Mouse (Mus musculus): ENCODE measurements around the gene Hras. TPM values are rescaled to one million over a fixed set of nuclear protein-coding genes. Genes with fewer than 3 reads are reported as not detected.
A peak's percentile ranks its signal among the peaks of the same experiment; 100 is the strongest.

The Hras gene
- total RNA-seq, 2 experiments from 2014 or later = 200 to 222 TPM

DNA sequence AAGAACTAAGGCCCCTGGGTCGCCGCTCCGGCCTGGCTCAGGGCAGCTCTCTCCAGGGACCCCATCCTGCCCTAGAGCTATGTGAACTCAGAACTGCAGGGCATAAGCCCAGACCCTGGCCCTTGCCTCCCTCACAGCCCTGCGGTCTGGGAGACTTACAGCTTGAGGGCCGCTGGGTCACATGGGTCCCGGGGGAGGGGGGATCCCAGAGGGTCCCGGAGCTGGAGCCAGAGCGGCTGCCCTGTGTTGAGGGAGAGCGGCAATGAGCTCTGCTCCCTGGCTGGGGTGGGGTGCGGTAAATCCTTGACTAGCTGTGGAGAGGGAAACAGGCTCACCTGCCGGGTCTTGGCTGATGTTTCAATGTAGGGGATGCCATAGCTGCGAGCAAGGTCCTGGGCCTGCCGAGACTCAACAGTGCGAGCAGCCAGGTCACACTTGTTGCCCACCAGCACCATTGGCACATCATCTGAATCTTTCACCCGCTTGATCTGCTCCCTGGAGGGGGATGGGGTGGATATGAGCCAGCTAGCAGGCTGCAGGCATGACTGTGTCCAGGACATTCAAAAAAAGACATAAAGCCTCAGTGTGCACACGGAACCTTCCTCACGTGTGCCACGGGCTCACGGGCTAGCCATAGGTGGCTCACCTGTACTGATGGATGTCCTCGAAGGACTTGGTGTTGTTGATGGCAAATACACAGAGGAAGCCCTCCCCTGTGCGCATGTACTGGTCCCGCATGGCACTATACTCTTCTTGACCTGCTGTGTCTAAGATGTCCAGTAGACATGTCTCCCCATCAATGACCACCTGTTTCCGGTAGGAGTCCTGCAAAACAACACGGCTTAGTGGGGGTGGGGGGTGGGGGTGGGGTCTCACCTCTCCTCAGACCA, 1.8 kb downstream of the Hras start:
- no peak overlapping the region; the same call in 1 of the 2 replicates for H3K27ac ChIP-seq
- no peak overlapping the region for H3K4me3 ChIP-seq
- DNase-seq (ENCODE audit: low spot score in 2 of 2) = no peak
- TF ChIP-seq CTCF (conservative IDR thresholded peaks at IDR 0.05) = no peak

- no peak for TF ChIP-seq CTCF (conservative IDR thresholded peaks at IDR 0.05)
- H3K4me3 ChIP-seq = no peak overlapping the region
- no peak for DNase-seq (ENCODE audit: low spot score in 2 of 2)
- no peak overlapping the region for H3K27ac ChIP-seq
Measured at GRCm38 (mm10) chr7:141191036-141191435, 2.8 kb downstream of the Hras start.

DNA sequence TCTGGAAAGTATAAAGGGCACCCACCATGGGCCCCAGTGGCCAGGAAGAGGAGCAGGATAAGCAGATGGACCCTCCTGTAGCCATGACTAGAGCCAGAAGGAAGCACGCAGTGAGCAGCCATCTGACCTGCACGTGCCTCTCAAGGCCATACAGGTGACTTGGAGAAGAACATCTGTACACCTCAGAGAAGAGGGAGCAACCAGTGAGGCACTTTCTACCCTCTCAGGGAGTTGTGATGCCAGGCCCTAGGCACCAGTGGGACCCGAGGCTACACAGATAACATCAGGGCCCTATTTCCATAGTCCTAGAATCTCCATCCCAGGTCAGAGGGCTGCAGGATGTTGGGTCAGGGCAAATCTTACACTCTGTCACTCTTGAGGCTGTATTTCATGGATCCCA, 3.6 kb downstream of the Hras start:
- DNase-seq (ENCODE audit: low spot score in 2 of 2) = no peak
- Histone ChIP-seq H3K27ac (no peak overlapping the region), H3K4me3 (no peak overlapping the region)
- TF ChIP-seq CTCF (conservative IDR thresholded peaks at IDR 0.05) = no peak

- no peak for TF ChIP-seq CTCF (conservative IDR thresholded peaks at IDR 0.05)
- H3K4me3 ChIP-seq = no peak overlapping the region
- DNase-seq (ENCODE audit: low spot score in 2 of 2) = no peak
- no peak overlapping the region for H3K27ac ChIP-seq
Measured at GRCm38 (mm10) chr7:141188733-141189132, 5.1 kb downstream of the Hras start.

DNA sequence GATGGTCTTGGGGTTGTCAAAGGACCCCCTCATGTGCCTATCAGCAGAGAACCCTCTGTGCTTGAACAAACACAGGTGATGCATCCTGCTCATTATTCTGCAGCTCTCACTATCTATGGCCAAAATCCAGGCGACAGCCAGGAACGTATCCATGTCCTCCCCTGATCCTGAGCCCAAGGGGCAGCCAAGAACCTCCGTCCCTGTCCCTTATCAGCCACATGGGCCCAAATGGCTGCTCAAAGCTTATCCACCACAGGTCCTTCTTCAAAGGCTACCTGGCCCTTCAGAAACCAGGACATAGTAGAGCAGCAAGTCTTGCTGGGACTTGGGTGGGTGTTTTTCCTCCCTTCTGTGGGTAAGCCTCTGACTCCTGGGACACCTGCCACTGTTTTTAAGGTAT, 5.6 kb downstream of the Hras start:
- TF ChIP-seq CTCF (conservative IDR thresholded peaks at IDR 0.05) = no peak
- Histone ChIP-seq H3K4me3 (no peak overlapping the region), H3K27ac (no peak overlapping the region)

GRCm38 (mm10) chr7:141176173-141176572, 17.6 kb downstream of the Hras start:
- no peak overlapping the region for H3K27ac ChIP-seq
- TF ChIP-seq CTCF (conservative IDR thresholded peaks at IDR 0.05) = peak; percentile 88
- no peak overlapping the region for H3K4me3 ChIP-seq
- DNase-seq (ENCODE audit: low spot score in 2 of 2) = peak; percentile 87 to 89

More for the DNA sequence above, 5.6 kb downstream of the Hras start:
- DNase-seq (ENCODE audit: low spot score in 2 of 2) = no peak

- TF ChIP-seq CTCF (conservative IDR thresholded peaks at IDR 0.05) = peak; percentile 50
- no peak overlapping the region for H3K4me3 ChIP-seq
Measured at GRCm38 (mm10) chr7:141175068-141175467, 18.7 kb downstream of the Hras start.

GRCm38 (mm10) chr7:141173323-141173850, 20.4 kb downstream of the Hras start:
- TF ChIP-seq CTCF (conservative IDR thresholded peaks at IDR 0.05) = no peak
- peak in 1 of 2 experiments; percentile 7 for DNase-seq (ENCODE audit: low spot score in 2 of 2)
- H3K27ac ChIP-seq = peak overlapping the region; percentile 99
- H3K4me3 ChIP-seq = peak overlapping the region; percentile 80

More at GRCm38 (mm10) chr7:141175068-141175467, 18.7 kb downstream of the Hras start:
- no peak overlapping the region for H3K27ac ChIP-seq
- peak in 1 of 2 experiments; percentile 5 for DNase-seq (ENCODE audit: low spot score in 2 of 2)

DNA sequence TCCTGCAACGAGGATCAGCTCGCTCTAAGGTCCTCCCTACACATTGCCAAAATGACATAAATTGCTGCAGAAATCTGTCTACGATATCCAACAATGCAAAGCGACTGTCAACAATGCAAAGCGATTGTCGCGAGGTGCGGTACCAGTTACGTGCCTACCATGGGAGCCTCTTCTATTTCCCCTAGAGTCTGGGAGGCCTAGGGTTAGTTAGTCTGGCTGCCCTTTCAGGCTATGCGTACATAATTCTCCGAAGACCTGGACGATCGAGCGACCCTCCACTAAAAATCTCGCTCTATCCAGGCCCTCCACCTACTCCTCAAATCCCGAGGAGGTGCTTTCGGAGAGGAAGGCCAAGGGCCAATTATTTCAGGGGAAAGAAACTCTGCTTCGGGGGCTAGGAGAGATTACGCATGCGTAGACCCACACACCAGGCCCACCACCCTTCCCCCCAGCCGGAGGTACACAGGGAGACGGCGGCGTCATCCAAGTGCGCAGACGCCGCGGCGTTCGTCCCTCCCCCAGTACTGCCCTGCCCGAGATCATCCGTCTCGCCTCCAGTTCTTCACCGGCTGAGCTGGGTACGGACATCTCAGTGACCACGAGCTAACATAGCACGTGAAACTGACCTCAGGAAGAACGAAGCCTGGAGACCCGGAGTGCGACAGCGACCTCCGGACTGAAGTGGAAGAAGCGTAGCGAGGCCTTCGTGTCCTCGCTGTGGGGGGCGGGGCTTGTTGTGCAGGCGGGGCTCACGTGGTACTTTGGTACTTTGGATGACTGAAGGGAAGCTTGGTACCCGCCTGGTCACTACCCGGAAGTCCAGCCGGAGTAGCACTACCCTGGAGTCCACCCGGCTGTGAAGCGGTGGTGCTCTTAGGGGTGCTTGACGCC, 21.4 kb downstream of the Hras start, which contains the start of gene Rnh1:
Gene Rnh1 (minus strand): TSS at position 742 of the 891 bp plus-strand sequence.
- Histone ChIP-seq H3K27ac (peak within 1 kb of the TSS; percentile 99), H3K4me3 (peak within 1 kb of the TSS; percentile 80)
- peak; percentile 92 to 94 for DNase-seq (ENCODE audit: low spot score in 2 of 2)
- TF ChIP-seq CTCF (conservative IDR thresholded peaks at IDR 0.05) = no peak

DNA sequence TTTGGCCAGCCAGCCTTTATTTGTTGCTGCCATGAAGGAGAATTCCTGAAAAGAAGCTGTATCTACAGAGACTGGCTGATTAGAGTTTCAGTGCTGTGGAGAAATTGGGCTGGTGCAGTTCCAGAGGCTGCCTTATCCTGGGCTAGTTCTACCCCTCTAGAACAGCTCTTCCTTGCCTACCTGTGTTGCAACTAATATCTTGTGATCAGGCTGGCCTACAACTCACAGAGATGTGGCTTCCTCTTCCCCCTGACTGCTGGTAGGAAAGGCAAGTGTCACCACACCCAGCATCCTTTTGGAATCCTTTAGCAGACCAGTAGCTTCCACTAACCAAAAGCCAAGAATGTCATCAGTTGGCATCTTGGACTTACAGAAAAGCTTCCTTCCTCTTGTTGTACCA, 23.9 kb downstream of the Hras start:
- TF ChIP-seq CTCF (conservative IDR thresholded peaks at IDR 0.05) = no peak
- DNase-seq (ENCODE audit: low spot score in 2 of 2) = peak in 1 of 2 experiments; percentile 3
- H3K4me3 ChIP-seq = no peak overlapping the region
- peak overlapping the region; percentile 83 for H3K27ac ChIP-seq

DNA sequence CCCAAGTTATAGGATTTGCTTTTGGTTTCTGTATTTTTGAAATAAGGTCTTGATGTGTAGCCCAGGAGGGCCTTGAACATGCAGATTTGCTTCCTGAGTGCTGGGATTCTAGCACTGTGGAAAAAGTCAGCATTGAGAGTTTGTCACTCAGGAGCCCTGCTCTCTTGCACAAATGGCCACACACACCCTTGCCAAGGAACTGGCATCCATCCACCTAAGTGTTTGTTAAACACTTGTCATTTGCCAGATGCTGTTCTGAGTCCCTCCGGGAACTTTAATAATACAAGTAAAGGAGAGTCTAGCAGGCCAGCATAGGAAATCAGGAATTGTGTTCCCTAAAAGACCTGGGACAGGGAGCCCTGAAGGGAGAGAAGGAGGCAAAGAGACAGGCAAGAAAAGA, 24.5 kb downstream of the Hras start:
- TF ChIP-seq CTCF (conservative IDR thresholded peaks at IDR 0.05) = no peak
- peak overlapping the region; percentile 83 for H3K27ac ChIP-seq
- no peak for DNase-seq (ENCODE audit: low spot score in 2 of 2)

DNA sequence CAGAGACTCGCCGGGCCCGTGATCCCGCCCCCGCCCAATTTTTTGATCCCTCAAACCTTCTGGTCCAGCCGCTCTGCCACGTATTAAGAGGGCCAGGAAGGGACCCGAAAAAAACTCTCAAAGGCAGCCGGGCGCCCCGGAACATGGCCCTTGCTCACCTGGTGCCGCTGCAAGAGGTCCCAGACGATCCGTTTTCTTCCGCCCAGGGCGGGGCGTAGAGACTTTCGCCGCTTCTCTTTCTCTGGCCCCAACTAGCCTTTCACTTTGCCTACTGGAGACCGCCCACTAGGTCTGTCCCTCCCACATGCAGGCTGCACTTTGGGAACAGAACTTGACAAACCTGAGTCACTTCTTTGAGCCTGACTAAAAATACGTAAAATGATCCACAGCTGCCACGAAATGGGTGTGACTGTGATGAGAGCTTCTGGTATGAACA, 25.3 kb downstream of the Hras start:
- DNase-seq (ENCODE audit: low spot score in 2 of 2) = no peak
- Histone ChIP-seq H3K4me3 (peak overlapping the region; percentile 54), H3K27ac (peak overlapping the region; percentile 83)
- TF ChIP-seq CTCF (conservative IDR thresholded peaks at IDR 0.05) = no peak

More for the DNA sequence above, 24.5 kb downstream of the Hras start:
- no peak overlapping the region for H3K4me3 ChIP-seq
